Mouse (Mus musculus) embryo, embryonic 10.5 days (tissue): ENCODE data around the gene Olfr1242.
A peak's percentile ranks its signal among the peaks of the same experiment; 100 is the strongest.

Experiments
- DNase-seq: peaks from one replicate; pipeline ENCODE4 v3.0.0-alpha.2; 2015; ENCODE audit warnings: low spot score

Olfr1242 gene

GRCm38 (mm10) chr2:89498235-89498634 is at the start of gene Olfr1242:
Olfr1242 (minus strand) TSS chr2:89498335.
- DNase-seq: no peak

DNA sequence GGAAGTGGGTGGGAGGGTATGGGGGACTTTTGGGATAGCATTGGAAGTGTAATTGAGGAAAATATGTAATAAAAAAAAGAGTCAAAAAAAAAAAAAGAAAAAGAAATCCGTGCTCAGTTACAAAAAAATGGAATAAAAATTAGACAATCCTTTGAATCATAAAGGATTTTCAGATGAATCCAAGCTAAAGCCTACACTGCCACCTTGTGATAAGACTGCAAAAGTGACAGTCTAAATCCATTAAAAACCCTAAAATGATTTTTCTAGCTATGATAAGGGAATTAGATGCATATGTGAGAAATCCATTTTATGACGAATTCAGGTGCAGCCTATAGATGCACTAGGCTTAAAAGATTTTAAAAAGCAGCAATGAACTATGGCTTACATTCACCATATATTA is 46.4 kb upstream of the Olfr1242 start:
- peak; percentile 5 for DNase-seq

DNA sequence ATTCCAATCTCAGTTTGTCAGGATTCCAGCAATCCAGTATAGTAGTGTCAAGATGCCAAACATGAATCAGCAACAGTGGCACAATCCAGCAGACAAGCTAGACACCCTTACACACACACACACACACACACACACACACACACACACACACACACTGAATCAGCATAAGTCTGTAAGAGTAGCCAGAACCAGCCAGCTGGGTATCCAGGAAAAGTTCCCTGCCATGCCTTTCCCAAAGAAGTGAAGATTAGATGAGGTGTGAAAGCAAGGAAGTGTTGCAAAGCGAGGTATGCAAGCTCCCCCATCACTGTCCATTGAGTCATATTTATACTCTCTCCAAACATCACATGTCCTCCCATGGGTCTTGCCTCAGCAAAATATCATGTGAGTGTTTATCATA is 41.8 kb upstream of the Olfr1242 start:
- DNase-seq: no peak

GRCm38 (mm10) chr2:89531387-89531786 is 33.3 kb upstream of the Olfr1242 start, which contains the start of gene Olfr1243:
Olfr1243 (minus strand) TSS chr2:89531487.
- DNase-seq: no peak

DNA sequence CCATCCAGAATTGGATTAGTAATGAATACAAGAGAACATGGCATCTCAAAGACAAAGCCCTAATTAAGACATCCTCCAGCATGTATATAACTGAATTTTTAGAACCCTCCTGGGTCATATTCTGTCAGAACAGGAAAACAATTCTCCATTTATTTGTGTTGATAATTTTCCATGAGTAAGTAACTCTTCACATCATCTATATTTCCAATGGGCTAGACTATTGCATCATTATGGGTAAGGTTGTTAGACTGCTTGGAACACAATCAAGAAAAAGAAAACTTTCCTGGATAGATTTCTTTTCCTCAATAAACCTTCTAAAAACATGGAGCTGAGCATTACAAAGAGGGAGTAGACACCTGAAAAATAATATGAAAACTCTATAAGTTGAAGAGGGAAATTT is 11.1 kb downstream of the Olfr1242 start, which contains the start of gene Olfr1241:
Gene Olfr1241 (minus strand): TSS at position 101 of the 400 bp plus-strand sequence.
- DNase-seq: no peak

GRCm38 (mm10) chr2:89442900-89443299 is 55.2 kb downstream of the Olfr1242 start, which contains the start of gene Olfr1240:
Olfr1240 (minus strand) TSS chr2:89443000.
- no peak for DNase-seq
